Mouse (Mus musculus) c-Kit-negative CD71-positive TER-119-positive erythroid progenitor cells, embryonic 14.5 days (primary cell): ENCODE measurements at regions not wholly inside any gene's neighbourhood (a gene's known extent, or its start where the extent isn't known, plus 50 kb on each side); places are given as distances from the start of the nearest gene placed in this dataset.

Experiments
- DNase-seq: peaks from one replicate; pipeline ENCODE4 v3.0.0-alpha.2; 2013; ENCODE audit warnings: low read depth, low spot score

DNA sequence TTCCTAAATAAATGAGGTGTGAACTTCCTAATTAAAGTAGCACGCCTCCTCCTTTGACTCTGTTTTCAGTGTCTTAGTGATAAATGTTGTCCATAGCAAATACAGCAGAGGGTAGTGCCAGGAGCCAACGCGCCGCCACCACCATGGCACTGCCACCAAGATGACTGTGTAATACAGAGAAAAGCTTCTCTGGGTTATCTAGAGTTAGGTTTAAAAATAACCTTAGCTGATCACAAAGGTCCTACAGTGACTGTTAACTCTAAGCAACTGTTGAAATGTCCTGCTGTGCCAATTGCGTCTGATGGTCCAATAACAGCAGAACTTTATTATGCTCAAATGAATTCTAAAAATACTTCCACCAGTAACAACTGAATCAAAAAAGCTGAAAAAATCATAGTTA, 186.1 kb upstream of the Hand2 start:
- DNase-seq, result no peak

DNA sequence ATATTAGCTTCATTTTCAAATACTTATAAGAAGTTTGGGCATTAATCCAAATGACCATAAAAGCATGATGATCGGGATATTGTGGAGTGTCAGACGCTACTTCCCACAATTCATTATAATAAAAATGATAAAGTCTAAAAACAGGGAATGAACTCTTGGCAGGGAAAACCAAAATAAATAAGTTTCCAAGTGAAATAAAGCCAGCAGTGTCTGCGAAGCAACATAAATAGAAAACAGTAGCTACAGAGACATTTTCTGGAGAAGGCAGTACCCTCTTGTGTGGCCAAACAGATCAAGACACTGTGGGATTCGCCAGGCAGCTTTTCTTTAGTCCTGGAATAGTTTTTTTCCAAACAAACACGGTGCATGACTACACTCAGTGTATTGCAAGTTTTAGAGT, 172.7 kb upstream of the Hand2 start:
- no peak for DNase-seq

DNA sequence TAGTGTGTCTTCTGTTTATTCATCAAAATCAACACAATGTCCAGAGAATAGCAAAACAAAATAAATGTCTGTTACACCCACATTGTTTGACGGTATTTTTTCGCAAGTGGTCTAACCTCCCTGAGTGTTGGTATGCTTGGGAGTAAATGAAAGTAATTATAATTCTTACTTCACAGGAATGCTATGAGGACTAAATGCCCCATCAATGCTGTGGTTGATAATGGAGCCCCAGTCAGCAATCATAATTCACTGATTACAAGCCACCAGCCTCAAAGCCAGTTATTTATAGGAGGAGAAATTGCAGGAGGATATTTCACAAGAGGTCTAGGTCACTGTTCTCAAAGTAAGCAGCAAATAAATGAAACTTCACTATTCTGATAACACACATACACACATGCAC, 129.6 kb upstream of the Hand2 start:
- no peak for DNase-seq

DNA sequence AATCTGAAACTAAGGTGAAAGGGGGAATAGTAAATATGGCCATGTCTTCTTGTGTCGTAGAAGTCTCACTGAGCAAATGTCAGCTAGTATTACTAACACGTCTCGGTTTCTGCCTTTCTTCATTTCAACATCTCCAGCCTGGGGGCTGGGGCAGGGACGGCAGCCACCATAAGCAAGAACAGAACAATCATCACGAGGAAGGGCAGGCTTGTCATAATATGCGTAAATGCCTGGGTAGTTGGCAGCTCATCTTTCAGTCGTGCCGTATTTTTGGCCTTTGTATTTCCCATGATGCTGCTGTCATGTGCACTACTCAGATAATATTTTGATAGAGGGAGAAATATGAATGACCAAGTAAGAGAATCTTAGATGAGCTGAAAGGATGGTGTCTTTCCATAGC, 120.5 kb upstream of the Hand2 start:
- no peak for DNase-seq

DNA sequence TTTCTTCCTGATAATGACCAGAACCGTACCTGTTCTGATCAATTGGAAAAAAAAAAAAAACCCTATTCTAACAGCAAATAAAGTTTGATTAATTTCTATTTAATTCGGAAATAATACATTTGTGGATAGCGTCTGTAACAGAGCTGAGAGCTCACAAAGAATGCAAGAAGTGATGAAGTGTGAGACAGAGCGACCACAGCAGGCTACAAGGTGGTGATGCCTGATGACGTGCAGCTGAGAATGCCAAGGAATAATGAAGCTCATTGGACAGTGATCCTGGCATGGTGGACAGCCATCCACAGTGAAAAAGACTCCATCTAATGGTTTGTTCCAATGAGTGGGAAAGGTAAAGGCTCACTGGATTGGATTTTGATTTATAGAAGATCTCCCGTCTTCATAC, 111.2 kb upstream of the Hand2 start:
- no peak for DNase-seq

DNA sequence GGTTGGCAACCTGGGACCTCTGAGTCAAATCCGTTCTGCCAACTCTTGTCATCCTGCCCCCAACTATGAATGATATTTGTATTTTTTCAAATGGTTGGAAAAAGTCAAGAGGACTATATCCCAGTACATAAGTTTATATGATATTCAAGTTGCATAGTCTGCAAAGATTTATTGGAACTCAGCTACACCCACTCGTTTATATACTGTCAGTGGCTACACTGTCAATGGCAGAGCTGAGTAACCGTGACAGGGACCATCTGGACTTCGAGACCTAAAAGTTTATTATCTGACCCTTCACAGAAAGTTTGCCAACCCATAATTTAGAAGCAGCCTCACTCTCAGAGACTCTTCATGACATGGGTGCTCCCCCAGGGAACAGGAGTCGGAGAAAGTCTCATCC, 107.7 kb upstream of the Hand2 start:
- DNase-seq, result no peak

DNA sequence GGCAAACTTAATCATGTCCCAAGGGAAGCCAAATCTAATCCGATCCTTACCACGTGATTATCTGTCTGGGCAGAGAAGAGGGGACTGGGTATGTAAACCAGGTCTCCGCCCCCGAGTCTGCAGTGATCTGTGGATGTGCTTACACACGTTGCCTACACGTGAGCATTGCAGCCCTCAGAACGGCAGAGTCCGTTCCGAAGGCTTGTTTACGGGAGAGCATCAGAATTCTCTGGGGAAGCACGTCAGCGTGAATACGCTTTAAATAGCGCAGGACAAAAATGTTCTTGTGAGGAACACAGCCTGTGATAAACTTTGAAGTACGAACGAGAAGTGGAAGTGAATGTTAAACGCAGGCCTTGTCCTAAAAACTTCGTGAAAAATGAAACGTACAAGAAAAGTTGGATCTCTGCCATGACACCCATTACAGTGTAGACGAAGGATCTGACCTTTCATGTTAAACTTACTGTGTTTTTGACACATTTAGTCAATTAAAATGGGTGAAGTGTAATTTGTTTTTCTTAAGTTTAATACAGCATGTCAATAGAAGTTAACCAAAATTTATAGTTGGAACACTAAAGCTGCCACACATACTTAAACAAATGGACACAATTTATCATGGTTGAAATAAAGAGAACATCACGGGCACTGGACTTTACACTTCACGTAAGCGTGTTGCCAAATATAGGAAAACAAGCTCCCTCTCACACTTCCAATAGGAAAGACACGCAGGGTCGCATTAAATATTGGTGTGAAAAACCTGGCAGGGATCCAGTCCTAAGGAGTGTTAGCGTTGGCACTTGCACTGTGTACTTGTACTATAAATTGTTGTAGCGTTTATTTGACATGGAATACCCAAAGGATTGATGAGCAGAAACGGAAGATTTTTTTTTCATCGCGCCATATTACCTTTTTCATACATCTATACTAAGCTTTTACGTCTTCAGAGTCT, 106.5 kb upstream of the Hand2 start:
- no peak for DNase-seq

DNA sequence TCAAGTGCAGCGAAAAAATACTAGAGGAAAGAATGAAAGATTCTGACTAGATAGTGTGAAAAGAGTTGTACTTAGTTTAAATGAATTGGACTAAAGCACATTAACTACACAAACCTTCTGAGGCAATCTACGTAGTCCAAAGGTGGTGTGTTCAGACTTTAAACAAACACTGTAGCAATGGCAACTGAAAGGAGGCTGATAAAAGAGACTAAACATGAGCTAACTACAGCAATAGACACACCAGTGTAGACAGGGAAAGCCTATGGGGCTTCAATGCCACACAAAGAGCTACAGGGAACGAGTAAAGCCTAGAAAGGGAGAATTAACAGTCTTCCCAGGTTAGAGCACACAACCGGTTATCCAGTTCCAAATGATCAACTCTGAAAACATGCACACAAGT, 90.2 kb upstream of the Hand2 start:
- DNase-seq, result no peak

DNA sequence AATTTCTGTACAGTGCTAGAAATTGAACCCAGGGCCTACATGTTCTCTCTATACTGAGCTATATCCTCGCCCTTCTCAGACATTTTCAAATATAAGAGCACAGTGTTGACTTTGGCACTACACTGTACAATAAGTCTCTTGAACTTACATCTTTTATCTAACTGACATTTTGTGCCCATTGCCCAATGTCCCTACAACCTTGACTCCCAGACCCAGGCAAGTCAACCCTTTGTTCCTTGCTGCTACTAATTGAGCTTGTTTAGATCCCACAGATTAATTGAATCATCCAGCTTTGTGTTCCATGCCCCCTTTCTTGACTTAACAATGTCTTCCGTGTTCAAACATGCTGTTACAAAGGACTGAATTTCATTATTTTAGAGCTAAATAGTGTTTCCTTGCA, 78.5 kb upstream of the Hand2 start:
- no peak for DNase-seq

DNA sequence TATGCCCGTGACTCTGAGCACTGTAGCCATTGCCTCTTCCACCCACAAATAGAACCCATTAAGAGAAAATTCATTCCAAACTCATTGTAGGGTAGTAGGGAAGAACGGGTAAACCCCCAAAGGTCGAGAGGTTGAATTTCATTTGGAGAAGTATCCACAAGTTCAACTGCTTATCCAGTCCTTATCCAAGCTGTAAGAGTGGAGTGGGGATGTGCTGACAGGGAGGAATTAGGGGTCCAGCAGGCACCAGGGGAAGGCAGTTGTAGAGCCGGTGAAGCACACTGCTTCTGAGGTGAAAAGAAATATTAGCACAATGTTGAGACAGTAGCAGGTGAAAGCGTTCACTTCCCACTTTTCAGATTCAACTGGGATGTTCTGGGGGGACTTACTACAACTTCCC, 71.7 kb upstream of the Hand2 start:
- DNase-seq, result no peak
